Mouse (Mus musculus) forebrain, embryonic 13.5 days (tissue): ENCODE data around the gene Gatad2a. TPM values are rescaled to one million over a fixed set of nuclear protein-coding genes. Genes with fewer than 3 reads are reported as not detected.
A peak's percentile ranks its signal among the peaks of the same experiment; 100 is the strongest.

ENCODE experiments used
- ATAC-seq: fragments of 200-750 bp; cut with Nextera tagmentation; 2 replicates; pipeline ENCODE4 v1.8.0; 2017
- H3K27ac ChIP-seq: fragments of 300-500 bp; sonication (generic); 2 replicates; pipeline ENCODE4 v1.5.1; 2015; ENCODE audit warnings: inconsistent platforms, mild to moderate bottlenecking, moderate library complexity
- H3K27me3 ChIP-seq: fragments of 300-500 bp; sonication (generic); 2 replicates; pipeline ENCODE4 v1.6.1; 2015; ENCODE audit warnings: mild to moderate bottlenecking, inconsistent platforms
- H3K36me3 ChIP-seq: fragments of 300-500 bp; sonication (generic); 2 replicates; pipeline ENCODE4 v1.6.1; 2015; ENCODE audit warnings: mild to moderate bottlenecking, inconsistent platforms; ENCODE audit not compliant: poor library complexity, severe bottlenecking
- H3K4me1 ChIP-seq: fragments of 300-500 bp; sonication (generic); 2 replicates; pipeline ENCODE4 v1.6.1; 2015; ENCODE audit warnings: inconsistent platforms
- H3K4me2 ChIP-seq: fragments of 300-500 bp; sonication (generic); 2 replicates; pipeline ENCODE4 v1.6.1; 2015; ENCODE audit warnings: inconsistent platforms, mild to moderate bottlenecking, moderate library complexity
- H3K4me3 ChIP-seq: fragments of 300-500 bp; sonication (generic); 2 replicates; pipeline ENCODE4 v1.5.1; 2015; ENCODE audit warnings: mild to moderate bottlenecking, inconsistent platforms
- H3K9ac ChIP-seq: fragments of 300-500 bp; sonication (generic); 2 replicates; pipeline ENCODE4 v1.6.1; 2015; ENCODE audit warnings: mild to moderate bottlenecking, inconsistent platforms
- H3K9me3 ChIP-seq: fragments of 300-500 bp; sonication (generic); replicated peaks from 2 replicates; pipeline ENCODE4 v1.6.1; 2016; ENCODE audit warnings: inconsistent platforms
- WGBS: fragments of 180-500 bp; shearing (Covaris S2); methylation state at CpG from one replicate; pipeline ENCODE4 v1.1.7; 2015; 5-methylcytosine and 5-hydroxymethylcytosine counted together
- polyA plus RNA-seq: library from polyadenylated mRNA; unstranded; fragments of >200 nt; fragmentation: Nextera tagmentation; extraction: Ambion mirVana; gene quantifications from 2 replicates; pipeline ENCODE4 v1.2.1, GENCODE M21; 2015

Gene Gatad2a
- polyA plus RNA-seq, 1 experiment from 2014 or later: 29.5 TPM

- Histone ChIP-seq H3K36me3 (peaks cover 41% of the 10 kb centered on the region), H3K9ac (no peak overlapping the region), H3K4me3 (no peak overlapping the region), H3K27ac (no peak overlapping the region), H3K4me1 (peaks cover 22% of the 10 kb centered on the region), H3K4me2 (no peak overlapping the region), H3K27me3 (no peaks in the 10 kb centered on the region), H3K9me3 (no peaks in the 10 kb centered on the region)
- ATAC-seq: no peak
- 95% methylated on average over 2 of the region's 2 CpGs for WGBS
Observed at GRCm38 (mm10) chr8:69906260-69906659, 89.9 kb downstream of the Gatad2a start.

DNA sequence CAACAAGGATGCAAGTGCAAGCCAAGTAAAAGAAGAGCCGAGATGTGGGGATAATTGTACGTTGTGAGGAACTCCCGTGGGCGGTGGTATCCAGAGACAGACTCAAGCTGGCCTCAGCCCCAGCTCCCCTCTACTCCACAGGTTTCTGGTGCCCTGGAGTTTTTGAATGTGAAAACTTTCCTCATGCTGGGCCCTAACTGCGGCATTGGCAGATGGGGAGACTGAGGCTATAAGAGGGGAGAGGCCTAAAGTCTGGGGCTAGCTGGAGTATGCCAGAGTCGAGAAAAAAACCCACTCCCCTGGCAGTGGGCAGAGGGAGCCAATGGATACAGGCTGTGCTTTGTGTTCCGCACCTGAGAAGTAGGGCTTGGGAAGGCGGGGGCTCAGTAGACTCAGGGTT is 92.1 kb downstream of the Gatad2a start:
- H3K4me3 ChIP-seq: no peak overlapping the region
- WGBS: 83% methylated on average over 8 of the region's 8 CpGs

DNA sequence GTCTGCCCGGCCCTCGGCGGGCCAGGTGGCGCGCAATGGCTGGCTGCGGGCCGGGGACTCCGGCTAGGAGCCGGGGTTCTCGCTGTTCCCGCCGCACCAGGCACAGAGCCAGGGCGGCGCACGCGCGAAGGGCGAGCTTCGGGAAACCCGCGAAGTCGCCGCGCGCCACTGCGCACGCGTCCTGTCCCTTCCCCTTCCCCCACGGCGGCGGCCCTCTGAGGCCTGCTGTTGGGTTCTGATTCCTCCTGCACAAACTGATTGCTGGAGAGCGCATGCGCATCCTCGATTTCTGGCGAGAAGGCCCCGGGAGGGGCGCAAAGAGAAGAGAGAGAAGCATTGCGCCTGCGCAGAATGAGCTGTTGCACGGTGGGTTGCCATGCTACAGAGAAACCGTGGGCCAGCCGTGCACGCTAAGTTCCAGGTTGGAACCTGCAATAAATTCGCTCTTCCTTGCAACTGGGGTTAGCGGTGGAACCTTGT is 93.1 kb downstream of the Gatad2a start:
- no peaks in the 10 kb centered on the region for H3K27me3 ChIP-seq
- H3K36me3 ChIP-seq: peaks cover 13% of the 10 kb centered on the region
- H3K9ac ChIP-seq: peak overlapping the region; percentile 77
- H3K4me2 ChIP-seq: peak overlapping the region; percentile 96
- under 1% methylated on average over 45 of the region's 45 CpGs for WGBS
- H3K9me3 ChIP-seq: no peaks in the 10 kb centered on the region
- H3K4me1 ChIP-seq: peaks cover 43% of the 10 kb centered on the region
- peak overlapping the region; percentile 90 for H3K27ac ChIP-seq
- peak overlapping the region; percentile 61 for H3K4me3 ChIP-seq
- peak; percentile 90 for ATAC-seq

More for the DNA sequence above, 92.1 kb downstream of the Gatad2a start:
- Histone ChIP-seq H3K36me3 (peaks cover 19% of the 10 kb centered on the region), H3K4me2 (peak overlapping the region; percentile 96), H3K27me3 (no peaks in the 10 kb centered on the region), H3K4me1 (peaks cover 39% of the 10 kb centered on the region), H3K9me3 (no peaks in the 10 kb centered on the region), H3K9ac (no peak overlapping the region), H3K27ac (no peak overlapping the region)
- ATAC-seq: no peak

DNA sequence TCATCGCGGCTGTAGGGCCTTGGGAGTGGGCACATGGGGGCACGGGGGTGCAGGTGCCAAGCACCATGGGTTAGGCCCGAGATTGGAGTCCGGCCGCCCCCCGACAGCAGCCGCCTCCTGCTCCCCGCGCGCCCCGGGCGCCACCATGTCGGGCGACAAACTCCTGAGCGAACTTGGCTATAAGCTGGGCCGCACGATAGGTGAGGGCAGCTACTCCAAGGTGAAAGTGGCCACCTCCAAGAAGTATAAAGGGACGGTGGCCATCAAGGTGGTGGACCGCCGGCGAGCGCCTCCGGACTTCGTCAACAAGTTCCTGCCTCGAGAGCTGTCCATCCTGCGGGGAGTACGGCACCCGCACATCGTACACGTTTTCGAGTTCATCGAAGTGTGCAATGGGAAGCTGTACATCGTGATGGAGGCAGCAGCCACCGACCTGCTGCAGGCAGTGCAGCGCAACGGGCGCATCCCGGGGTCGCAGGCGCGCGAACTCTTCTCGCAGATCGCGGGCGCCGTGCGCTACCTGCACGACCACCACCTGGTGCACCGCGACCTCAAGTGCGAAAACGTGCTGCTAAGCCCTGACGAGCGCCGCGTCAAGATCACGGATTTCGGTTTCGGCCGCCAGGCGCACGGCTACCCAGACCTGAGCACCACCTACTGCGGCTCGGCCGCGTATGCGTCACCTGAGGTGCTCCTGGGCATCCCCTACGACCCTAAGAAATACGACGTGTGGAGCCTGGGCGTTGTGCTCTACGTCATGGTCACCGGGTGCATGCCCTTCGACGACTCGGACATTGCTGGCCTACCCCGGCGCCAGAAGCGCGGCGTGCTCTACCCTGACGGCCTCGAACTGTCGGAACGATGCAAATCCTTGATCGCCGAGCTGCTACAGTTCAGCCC is 93.8 kb downstream of the Gatad2a start, which contains the start of the genes Tssk6, Ndufa13 and Yjefn3:
TSS of gene Tssk6 (plus strand) at position 22 of the 900 bp plus-strand sequence.
TSS of gene Ndufa13 (minus strand) at position 396 of the 900 bp plus-strand sequence.
TSS of gene Yjefn3 (minus strand) at position 550 of the 900 bp plus-strand sequence.
- peak within 1 kb of the TSS; percentile 61 for H3K4me3 ChIP-seq
- peak; percentile 2 for ATAC-seq
- peaks cover 50% of the 10 kb centered on the region for H3K4me1 ChIP-seq
- no peaks in the 10 kb centered on the region for H3K9me3 ChIP-seq
- H3K9ac ChIP-seq: peak within 1 kb of the TSS; percentile 77
- H3K36me3 ChIP-seq: peaks cover 12% of the 10 kb centered on the region
- WGBS: 8% methylated on average over 89 of the region's 89 CpGs
- H3K27me3 ChIP-seq: no peaks in the 10 kb centered on the region
- H3K27ac ChIP-seq: peak within 1 kb of the TSS; percentile 90
- H3K4me2 ChIP-seq: peak within 1 kb of the TSS; percentile 96

DNA sequence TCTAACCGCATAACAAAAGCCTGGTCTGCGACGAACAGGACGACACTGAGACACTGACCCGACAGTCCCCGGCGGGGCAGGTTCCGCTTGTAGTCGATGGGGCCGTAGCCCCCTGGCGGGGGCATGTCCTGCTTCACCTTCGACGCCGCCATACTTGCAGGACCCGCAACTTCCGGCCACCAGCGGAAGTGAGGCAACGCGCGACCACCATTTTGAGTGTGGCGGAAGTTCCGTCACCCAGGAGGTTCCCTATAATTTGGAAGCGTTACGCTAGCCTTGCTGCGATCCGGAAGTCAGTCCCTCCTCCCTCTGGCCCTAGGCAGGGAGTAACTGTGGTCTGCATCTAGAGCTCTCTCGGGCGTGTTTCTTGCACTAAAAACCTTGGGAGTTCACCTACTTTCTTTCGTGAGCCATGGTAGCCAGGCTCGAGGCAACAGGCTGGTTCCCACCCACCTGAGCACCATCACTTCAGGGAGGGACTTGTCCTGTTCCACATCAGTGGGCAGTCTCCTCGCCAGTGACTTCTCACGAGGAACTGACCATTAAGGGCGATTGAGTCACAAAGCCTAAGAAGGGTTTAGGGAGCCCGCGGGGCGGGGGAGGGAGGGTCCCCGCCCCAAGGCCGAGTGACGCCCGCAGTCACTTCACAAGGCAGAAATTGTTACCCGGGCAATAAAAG is 94.6 kb downstream of the Gatad2a start:
- Histone ChIP-seq H3K36me3 (peaks cover 9% of the 10 kb centered on the region; the same call in 1 of the 2 replicates), H3K4me1 (peaks cover 51% of the 10 kb centered on the region), H3K27me3 (no peaks in the 10 kb centered on the region), H3K9ac (peak overlapping the region; percentile 77), H3K27ac (peak overlapping the region; percentile 90), H3K4me3 (peak overlapping the region; percentile 61), H3K9me3 (no peaks in the 10 kb centered on the region), H3K4me2 (peak overlapping the region; percentile 96)
- 2% methylated on average over 40 of the region's 41 CpGs for WGBS
- ATAC-seq: peak; percentile 72

- 22% methylated on average over 12 of the region's 12 CpGs for WGBS
Observed at GRCm38 (mm10) chr8:69900895-69901451, 95.2 kb downstream of the Gatad2a start.

DNA sequence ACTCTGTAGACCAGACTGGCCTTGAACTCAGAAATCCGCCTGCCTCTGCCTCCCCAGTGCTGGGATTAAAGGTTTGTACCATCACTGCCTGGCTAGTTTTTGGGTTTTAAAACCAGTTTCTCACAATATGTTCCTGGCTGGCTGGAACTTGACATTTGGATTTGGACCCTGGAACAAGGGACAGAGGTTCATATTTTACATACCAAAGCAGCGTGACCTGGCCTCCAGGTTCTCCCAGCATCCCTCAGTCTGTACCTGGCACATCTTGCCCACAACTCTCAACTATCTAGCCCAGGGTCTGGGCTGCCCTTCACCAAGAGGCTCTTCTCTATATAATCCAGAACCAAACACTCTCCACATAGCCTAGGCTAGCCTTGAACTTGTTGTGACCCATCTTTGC is 96.3 kb downstream of the Gatad2a start:
- H3K4me1 ChIP-seq: peaks cover 59% of the 10 kb centered on the region
- H3K4me3 ChIP-seq: no peak overlapping the region
- no peak overlapping the region for H3K27ac ChIP-seq
- H3K27me3 ChIP-seq: no peaks in the 10 kb centered on the region
- H3K4me2 ChIP-seq: peak overlapping the region; percentile 96; the same call in 1 of the 2 replicates
- no peak overlapping the region for H3K9ac ChIP-seq
- WGBS: 91% methylated on average over 2 of the region's 2 CpGs
- no peak for ATAC-seq
- H3K36me3 ChIP-seq: peaks cover 12% of the 10 kb centered on the region; the same call in 1 of the 2 replicates
- H3K9me3 ChIP-seq: no peaks in the 10 kb centered on the region

More at GRCm38 (mm10) chr8:69900895-69901451, 95.2 kb downstream of the Gatad2a start:
- Histone ChIP-seq H3K9ac (peak overlapping the region; percentile 77), H3K27ac (peak overlapping the region; percentile 71), H3K9me3 (no peaks in the 10 kb centered on the region), H3K4me1 (peaks cover 54% of the 10 kb centered on the region), H3K36me3 (peaks cover 9% of the 10 kb centered on the region; the same call in 1 of the 2 replicates), H3K27me3 (no peaks in the 10 kb centered on the region), H3K4me2 (peak overlapping the region; percentile 96), H3K4me3 (peak overlapping the region; percentile 61)
- ATAC-seq: no peak

- Histone ChIP-seq H3K4me2 (no peak overlapping the region), H3K9me3 (no peaks in the 10 kb centered on the region), H3K4me3 (no peak overlapping the region), H3K36me3 (peaks cover 31% of the 10 kb centered on the region), H3K9ac (peak overlapping the region; percentile 6; the same call in 1 of the 2 replicates), H3K4me1 (peaks cover 67% of the 10 kb centered on the region), H3K27ac (no peak overlapping the region), H3K27me3 (no peaks in the 10 kb centered on the region)
- ATAC-seq: no peak
- 84% methylated on average over 6 of the region's 6 CpGs for WGBS
Observed at GRCm38 (mm10) chr8:69897857-69898256, 98.3 kb downstream of the Gatad2a start.

DNA sequence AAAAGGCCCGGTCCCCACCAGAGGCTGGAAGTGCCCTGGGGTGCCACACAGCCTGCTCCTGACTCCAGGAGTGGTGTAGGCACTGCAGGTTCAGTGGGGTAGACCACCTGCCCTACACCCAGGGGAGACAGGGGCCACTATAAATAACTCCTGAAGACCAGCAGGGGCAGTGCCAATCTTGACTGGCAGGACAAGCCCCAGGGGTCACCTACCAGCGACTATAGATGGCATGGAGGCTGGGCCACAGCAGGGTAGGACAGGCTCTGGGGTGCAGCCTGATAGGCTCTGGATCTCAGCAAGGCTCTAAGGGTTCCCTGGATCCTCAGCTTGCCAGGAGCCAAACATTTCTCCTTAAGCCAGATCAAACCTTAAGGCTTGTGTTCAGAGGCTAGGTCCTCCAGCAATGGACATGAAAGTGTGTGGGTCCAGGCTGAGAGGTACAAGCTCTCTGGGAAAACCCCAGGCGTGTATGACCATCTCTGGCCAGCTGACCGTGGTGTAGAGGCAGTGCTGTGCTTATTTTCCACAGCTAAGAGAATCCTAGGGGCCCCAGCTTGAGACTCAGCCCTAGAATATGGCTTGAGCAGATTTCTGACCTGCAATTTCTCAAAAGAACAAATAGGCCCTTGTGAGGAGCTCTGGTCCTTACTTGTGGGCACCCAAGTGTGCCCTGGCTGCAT is 100.3 kb downstream of the Gatad2a start:
- 73% methylated on average over 4 of the region's 4 CpGs for WGBS
- no peak overlapping the region for H3K4me2 ChIP-seq
- H3K9me3 ChIP-seq: no peaks in the 10 kb centered on the region
- 0 out of 2 replicates have a peak overlapping the region, but pooled peaks have one; percentile 6 for H3K9ac ChIP-seq
- H3K27ac ChIP-seq: no peak overlapping the region
- H3K4me3 ChIP-seq: no peak overlapping the region
- no peak for ATAC-seq
- H3K4me1 ChIP-seq: peaks cover 66% of the 10 kb centered on the region
- H3K27me3 ChIP-seq: peaks cover under 1% of the 10 kb centered on the region
- peaks cover 40% of the 10 kb centered on the region for H3K36me3 ChIP-seq

DNA sequence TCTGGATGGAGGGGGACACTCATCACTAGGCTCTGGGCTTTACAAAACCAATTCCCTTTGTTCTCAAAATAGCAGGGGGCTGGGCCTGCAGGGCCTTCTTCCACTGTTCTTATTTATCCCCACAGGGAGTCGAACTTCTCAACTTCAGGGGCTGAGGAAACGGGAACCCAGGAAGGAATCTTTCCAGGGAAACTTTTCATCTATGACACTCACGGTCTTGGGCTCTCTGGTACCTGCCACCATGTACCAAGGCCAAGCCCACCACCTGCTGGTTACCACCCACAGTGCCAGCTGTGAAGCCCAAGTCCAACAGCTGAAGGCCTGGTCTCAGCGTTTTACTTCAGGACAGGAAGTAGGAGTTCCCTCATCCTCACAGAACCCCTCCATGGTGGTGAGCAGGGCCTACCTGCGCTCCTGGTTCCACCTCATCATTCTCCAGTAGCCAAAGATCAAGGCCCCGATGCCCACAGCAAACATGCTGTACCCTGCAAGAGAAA is 101.3 kb downstream of the Gatad2a start:
- H3K36me3 ChIP-seq: peaks cover 40% of the 10 kb centered on the region
- H3K9me3 ChIP-seq: no peaks in the 10 kb centered on the region
- 45% methylated on average over 6 of the region's 6 CpGs for WGBS
- H3K27ac ChIP-seq: no peak overlapping the region
- no peak overlapping the region for H3K4me3 ChIP-seq
- H3K4me2 ChIP-seq: no peak overlapping the region
- ATAC-seq: no peak
- no peak overlapping the region for H3K9ac ChIP-seq
- peaks cover 59% of the 10 kb centered on the region for H3K4me1 ChIP-seq
- H3K27me3 ChIP-seq: peaks cover 11% of the 10 kb centered on the region

DNA sequence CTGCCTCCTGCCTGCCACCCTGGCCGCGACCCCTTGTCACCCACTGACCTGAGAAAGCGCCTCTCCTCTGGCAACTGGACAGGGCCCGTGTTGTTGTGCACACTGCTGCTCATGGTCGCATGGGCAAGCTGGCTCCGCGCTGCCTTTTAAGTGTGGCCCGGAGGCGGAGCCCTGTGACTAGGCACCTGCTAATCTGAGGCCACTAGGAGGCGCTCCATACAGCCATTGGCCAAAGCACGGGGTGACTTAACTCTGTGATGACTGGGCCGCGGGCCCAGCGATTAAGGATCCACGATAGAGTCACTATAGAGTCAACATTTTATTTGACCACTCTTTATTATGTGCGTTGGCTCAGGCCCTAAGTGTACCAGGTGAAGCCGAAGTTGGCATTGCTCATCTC is 102.3 kb downstream of the Gatad2a start:
- Histone ChIP-seq H3K4me1 (peaks cover 57% of the 10 kb centered on the region), H3K27ac (no peak overlapping the region), H3K9me3 (no peaks in the 10 kb centered on the region), H3K36me3 (peaks cover 40% of the 10 kb centered on the region), H3K4me2 (no peak overlapping the region), H3K9ac (no peak overlapping the region), H3K27me3 (peaks cover 21% of the 10 kb centered on the region), H3K4me3 (no peak overlapping the region)
- 20% methylated on average over 17 of the region's 17 CpGs for WGBS
- peak; percentile 10; the same call in 1 of the 2 replicates for ATAC-seq
